In genomic region chr7:79512496-79512895, GRCm38 (mm10) we compare ENCODE assay signal across 15 mouse cellular contexts. TPM values are rescaled to one million over a fixed set of nuclear protein-coding genes. Genes with fewer than 3 reads are reported as not detected.
DNase-seq lines count a peak whose midpoint lies in the region; ATAC-seq and TF ChIP-seq lines count a peak whose summit lies in the region.
"Had no signal": no experiment of that assay in that cellular context is flagged by ENCODE, and none has a peak within 500 bp of the region (broad histone marks: within the 10 kb centered on the region; RNA-seq: fewer than 3 reads in every experiment).

No protein-coding gene starts in this region.

- DNase-seq in layer of hippocampus, postnatal 10 days (ENCODE audit: low spot score in 2 of 2): peak; percentile 10 to 34
- DNase-seq in layer of hippocampus, adult 9-11 months: no peak
- peak; percentile 61 for DNase-seq in forebrain, embryonic 14.5 days (ENCODE audit: low spot score)
- DNase-seq in hindbrain, postnatal 0 days (ENCODE audit: low spot score): peak; percentile 28
- no peak for DNase-seq in urinary bladder, postnatal 4 days (ENCODE audit: low spot score in 2 of 2)
- no peak for DNase-seq in left cerebral cortex, adult 11 months (ENCODE audit: low spot score)
- DNase-seq in adrenal gland, postnatal 10 days: no peak
- DNase-seq: gastrocnemius, adult 2 months; lung, embryonic 14.5 days; thymus, postnatal 25 days had no signal

- peaks cover 64% of the 10 kb centered on the region for H3K4me1 ChIP-seq in forebrain, embryonic 14.5 days (ENCODE audit: control insufficient read depth, insufficient read depth, low read length)
- H3K4me1 ChIP-seq in hindbrain, postnatal 0 days (ENCODE audit: insufficient read depth, low read length): peaks cover 21% of the 10 kb centered on the region
- H3K4me1 ChIP-seq in neural tube, embryonic 14.5 days (ENCODE audit: control insufficient read depth, insufficient read depth, low read length): peaks cover 66% of the 10 kb centered on the region

- peak overlapping the region; percentile 100 for H3K27ac ChIP-seq in forebrain, embryonic 14.5 days (ENCODE audit: low read depth, low read length)
- H3K27ac ChIP-seq in hindbrain, postnatal 0 days: peak overlapping the region; percentile 97
- peak overlapping the region; percentile 99 for H3K27ac ChIP-seq in neural tube, embryonic 14.5 days (ENCODE audit: low read depth, low read length)
- H3K27ac ChIP-seq: gastrocnemius, adult 2 months; kidney, postnatal 0 days; limb, embryonic 15.5 days had no signal

- peaks cover 77% of the 10 kb centered on the region for H3K36me3 ChIP-seq in forebrain, embryonic 14.5 days (ENCODE audit: control insufficient read depth, insufficient read depth, low read length)
- no peaks in the 10 kb centered on the region; the same call in 1 of the 2 replicates for H3K36me3 ChIP-seq in hindbrain, postnatal 0 days (ENCODE audit: insufficient read depth, low read length)
- peaks cover 14% of the 10 kb centered on the region; the same call in 1 of the 2 replicates for H3K36me3 ChIP-seq in neural tube, embryonic 14.5 days (ENCODE audit: control insufficient read depth, insufficient read depth, low read length)
- H3K36me3 ChIP-seq: limb, embryonic 15.5 days had no signal

- no peaks in the 10 kb centered on the region for H3K27me3 ChIP-seq in forebrain, embryonic 14.5 days (replicated peaks; ENCODE audit: control insufficient read depth, insufficient read depth, low read length)
- no peaks in the 10 kb centered on the region for H3K27me3 ChIP-seq in hindbrain, postnatal 0 days (ENCODE audit: insufficient read depth, low read length)
- no peaks in the 10 kb centered on the region for H3K27me3 ChIP-seq in neural tube, embryonic 14.5 days (ENCODE audit: control insufficient read depth, insufficient read depth, low read length)

- H3K9ac ChIP-seq in forebrain, embryonic 14.5 days (ENCODE audit: low read length): peak overlapping the region; percentile 100
- H3K9ac ChIP-seq in hindbrain, postnatal 0 days (replicated peaks; ENCODE audit: low read length): peak overlapping the region; percentile 35; the same call in 1 of the 2 replicates
- H3K9ac ChIP-seq in neural tube, embryonic 14.5 days (replicated peaks; ENCODE audit: low read depth, low read length): peak overlapping the region; percentile 99; the same call in 1 of the 2 replicates
- H3K9ac ChIP-seq: limb, embryonic 15.5 days; lung, embryonic 14.5 days had no signal

- no peak for TF ChIP-seq CTCF in hindbrain, postnatal 0 days (IDR thresholded peaks at IDR 0.05; ENCODE audit: low read depth)

- no peaks in the 10 kb centered on the region for H3K9me3 ChIP-seq in forebrain, embryonic 14.5 days (replicated peaks; ENCODE audit: control insufficient read depth, low read length)
- no peaks in the 10 kb centered on the region for H3K9me3 ChIP-seq in hindbrain, postnatal 0 days (ENCODE audit: low read length)
- no peaks in the 10 kb centered on the region for H3K9me3 ChIP-seq in neural tube, embryonic 14.5 days (ENCODE audit: control insufficient read depth, low read length)
- H3K9me3 ChIP-seq: limb, embryonic 15.5 days had no signal

- peak; percentile 1; the same call in 1 of the 2 replicates for ATAC-seq in forebrain, embryonic 14.5 days
- no peak for ATAC-seq in hindbrain, postnatal 0 days
- ATAC-seq in neural tube, embryonic 14.5 days (ENCODE audit: low read depth): no peak
- ATAC-seq: CD4-positive, CD25-positive, alpha-beta regulatory T cell, adult 4 months had no signal

- WGBS in forebrain, embryonic 14.5 days: 8% methylated on average over 4 of the region's 4 CpGs
- WGBS in hindbrain, postnatal 0 days: 15% methylated on average over 4 of the region's 4 CpGs
- 9% methylated on average over 4 of the region's 4 CpGs for WGBS in neural tube, embryonic 14.5 days

- H3K4me2 ChIP-seq in forebrain, embryonic 14.5 days (ENCODE audit: low read length): peak overlapping the region; percentile 99
- peak overlapping the region; percentile 93 for H3K4me2 ChIP-seq in hindbrain, postnatal 0 days (ENCODE audit: low read depth, low read length)
- peak overlapping the region; percentile 94 for H3K4me2 ChIP-seq in neural tube, embryonic 14.5 days (ENCODE audit: low read depth, low read length)
- H3K4me2 ChIP-seq: limb, embryonic 15.5 days; lung, embryonic 14.5 days had no signal

- peak overlapping the region; percentile 13 for H3K4me3 ChIP-seq in forebrain, embryonic 14.5 days (ENCODE audit: low read depth, low read length)
- no peak overlapping the region for H3K4me3 ChIP-seq in hindbrain, postnatal 0 days (ENCODE audit: low read length)
- H3K4me3 ChIP-seq in neural tube, embryonic 14.5 days (ENCODE audit: low read depth, low read length): no peak overlapping the region
- H3K4me3 ChIP-seq: erythroblast, embryonic 14.5 days; gastrocnemius, adult 2 months; limb, embryonic 15.5 days had no signal

RNA-seq across cellular contexts. Expression of gene Polg, which starts 46.3 kb away (rescaled TPM):
- 10 to 100 TPM; 83.3 to 96.9 TPM for total RNA-seq in layer of hippocampus, postnatal 10 days (2021)
- 20.2 and 23.4 TPM in 2 replicates for polyA plus RNA-seq in forebrain, embryonic 14.5 days (2014; fragmentation: Nextera tagmentation; extraction: Ambion mirVana)
- total RNA-seq in hindbrain, postnatal 0 days (2014; rRNA removed): 60.0 and 79.5 TPM in 2 replicates
- 23.8 and 23.9 TPM in 2 replicates for polyA plus RNA-seq in hindbrain, postnatal 0 days (2015; fragmentation: Nextera tagmentation; extraction: Ambion mirVana)
- 23.0 and 30.5 TPM in 2 replicates for polyA plus RNA-seq in neural tube, embryonic 14.5 days (2014; fragmentation: Nextera tagmentation; extraction: Ambion mirVana)
- total RNA-seq in adrenal gland, postnatal 10 days (2021): 10 to 100 TPM; 78.9 to 83.1 TPM

Comparison
In these comparisons a context has a peak if more than half of its experiments do, and no peak if none do; other contexts are left out.
1. DNase-seq: peak in layer of hippocampus, postnatal 10 days (2 of 2), forebrain, embryonic 14.5 days (single experiment) and hindbrain, postnatal 0 days (single experiment); none in layer of hippocampus, adult 9-11 months (single experiment), urinary bladder, postnatal 4 days (0 of 2), left cerebral cortex, adult 11 months (single experiment) and adrenal gland, postnatal 10 days (single experiment).
2. H3K9ac ChIP-seq: peak in every context shown above with its lines; median percentile 100 in forebrain, embryonic 14.5 days; 99 in neural tube, embryonic 14.5 days; 35 in hindbrain, postnatal 0 days.
3. Peak in every context shown above with its lines, with median percentiles within 50 percentile points of each other: H3K27ac ChIP-seq and H3K4me2 ChIP-seq.